Mouse (Mus musculus) erythroblast, embryonic 14.5 days (primary cell): ENCODE measurements around the gene Ficd.

Experiments used
- GATA1 ChIP-seq: IDR thresholded peaks from 2 replicates; pipeline ENCODE4 v1.6.1; 2012; ENCODE audit warnings: low read length, inconsistent platforms, mixed read lengths
- TAL1 ChIP-seq: IDR thresholded peaks from 3 replicates; pipeline ENCODE4 v1.6.1; 2012; ENCODE audit warnings: low read length, inconsistent platforms, mixed read lengths

GRCm38 (mm10) chr5:113730641-113731121 lies 4.9 kb upstream of the Ficd start:
- TF ChIP-seq TAL1 (no peak), GATA1 (no peak)
